Comparison of ENCODE assay signal across 19 mouse cellular contexts in genomic region chr14:118577895-118578294, GRCm38 (mm10).
DNase-seq lines count a peak whose midpoint lies in the region; ATAC-seq lines count a peak whose summit lies in the region.
"Had no signal": no experiment of that assay in that cellular context is flagged by ENCODE, and none has a peak within 500 bp of the region (broad histone marks: within the 10 kb centered on the region; RNA-seq: fewer than 3 reads in every experiment).

No protein-coding gene starts in this region.

- no peak for ATAC-seq in CD4-positive, CD25-positive, alpha-beta regulatory T cell, adult 4 months
- ATAC-seq in common myeloid progenitor, adult 5-6 weeks (replicated peaks; ENCODE audit: low read depth, poor library complexity, severe bottlenecking) = peak; percentile 22; the same call in 1 of the 2 replicates
- ATAC-seq in megakaryocyte, adult 5-6 weeks (ENCODE audit: poor library complexity, severe bottlenecking) = peak; percentile 69
- no peak for ATAC-seq in erythroid progenitor cell, adult 5-6 weeks (replicated peaks; ENCODE audit: low FRiP score, poor library complexity, severe bottlenecking)
- ATAC-seq: forebrain, embryonic 13.5 days; hindbrain, postnatal 0 days; intestine, embryonic 15.5 days had no signal

- DNase-seq in CD4-positive, CD25-positive, alpha-beta regulatory T cell, adult 2 months (ENCODE audit: low read depth, low spot score) = peak; percentile 6
- DNase-seq in retina, embryonic 14.5 days (ENCODE audit: low spot score) = no peak
- DNase-seq in cerebellum, postnatal 14 days = no peak
- DNase-seq: adrenal gland, adult 8-10 months; adrenal gland, postnatal 36 days; cerebellum, adult 11 months; cerebellum, adult 8-10 months; cerebellum, postnatal 25 days; gastrocnemius, postnatal 36 days; heart, adult 18-20 months; heart, postnatal 10 days; heart, postnatal 4 days had no signal

Comparison
In these comparisons a context has a peak if more than half of its experiments do, and no peak if none do; other contexts are left out.
1. ATAC-seq: peak in common myeloid progenitor, adult 5-6 weeks (single experiment) and megakaryocyte, adult 5-6 weeks (single experiment); none in CD4-positive, CD25-positive, alpha-beta regulatory T cell, adult 4 months (single experiment) and erythroid progenitor cell, adult 5-6 weeks (single experiment).